Mouse (Mus musculus) ES-Bruce4 (cell line): ENCODE results near the gene Tpk1. TPM values are rescaled to one million over a fixed set of nuclear protein-coding genes. Genes with fewer than 3 reads are reported as not detected.

Experiments used
- H3K27ac ChIP-seq: 2 replicates; pipeline ENCODE4 v1.5.1; 2012; ENCODE audit warnings: low read length, inconsistent platforms; ENCODE audit not compliant: insufficient read depth
- H3K27me3 ChIP-seq: 2 replicates; pipeline ENCODE4 v1.6.1; 2012; ENCODE audit warnings: mild to moderate bottlenecking, low read length, inconsistent platforms; ENCODE audit not compliant: control insufficient read depth, poor library complexity, insufficient read depth, severe bottlenecking
- H3K36me3 ChIP-seq: 2 replicates; pipeline ENCODE4 v1.6.1; 2012; ENCODE audit warnings: inconsistent platforms, mild to moderate bottlenecking, low read length, moderate library complexity; ENCODE audit not compliant: control insufficient read depth, poor library complexity, insufficient read depth, severe bottlenecking
- H3K4me1 ChIP-seq: one replicate; pipeline ENCODE4 v1.8.1; 2011; ENCODE audit warnings: low read length; ENCODE audit not compliant: control insufficient read depth, insufficient read depth
- H3K4me3 ChIP-seq: 2 replicates; pipeline ENCODE4 v1.5.1; 2011; ENCODE audit warnings: low read depth, mild to moderate bottlenecking, low read length
- H3K9ac ChIP-seq: 2 replicates; pipeline ENCODE4 v1.6.1; 2012; ENCODE audit warnings: low read depth, mild to moderate bottlenecking, inconsistent platforms; ENCODE audit not compliant: poor library complexity, severe bottlenecking
- H3K9me3 ChIP-seq: replicated peaks from 2 replicates; pipeline ENCODE4 v1.6.1; 2012; ENCODE audit warnings: mild to moderate bottlenecking, low read length, inconsistent platforms; ENCODE audit not compliant: control insufficient read depth, poor library complexity, insufficient read depth, severe bottlenecking
- CTCF ChIP-seq: IDR thresholded peaks from one replicate; pipeline ENCODE4 v1.8.1; 2011; ENCODE audit warnings: low read depth, low read length
- EP300 ChIP-seq: IDR thresholded peaks from 2 replicates; pipeline ENCODE4 v1.6.1; 2011; ENCODE audit warnings: low read depth, low read length; ENCODE audit not compliant: insufficient read depth
- POLR2A ChIP-seq: IDR thresholded peaks from one replicate; pipeline ENCODE4 v1.8.1; 2011; ENCODE audit warnings: low read length; ENCODE audit not compliant: insufficient read depth
- polyA plus RNA-seq: library from polyadenylated mRNA; stranded (reverse); fragments of >200 nt; gene quantifications from 2 replicates; pipeline ENCODE4 v1.2.4, GENCODE M21; 2011; ENCODE audit warnings: low read depth; ENCODE audit not compliant: missing spikeins, insufficient read depth, insufficient read length

Gene Tpk1
- polyA plus RNA-seq, 1 experiment = 7.5 TPM

GRCm38 (mm10) chr6:43366952-43367351 is 299.1 kb downstream of the Tpk1 start:
- no peak overlapping the region for H3K4me3 ChIP-seq
- H3K9ac ChIP-seq = no peak overlapping the region

DNA sequence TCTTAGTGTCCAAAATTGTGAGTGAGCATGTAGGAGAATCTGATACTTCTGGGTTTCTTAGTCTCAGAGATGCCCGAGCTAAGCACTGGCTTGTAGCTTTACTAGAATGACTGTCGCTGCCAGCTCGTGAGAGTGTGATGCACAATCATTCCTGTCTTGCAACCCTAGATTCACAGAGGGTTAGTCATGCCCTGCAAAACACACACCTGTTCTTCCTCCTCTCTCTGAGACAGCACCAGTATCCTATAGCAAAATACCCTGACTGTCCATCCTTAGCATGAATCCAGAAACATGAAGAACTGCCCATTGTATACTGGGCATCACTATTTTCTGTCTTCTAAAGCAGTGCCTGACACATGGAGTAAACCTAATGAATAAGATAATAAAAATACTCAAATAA is 302.2 kb downstream of the Tpk1 start:
- H3K27ac ChIP-seq = no peak overlapping the region
- no peak overlapping the region for H3K4me3 ChIP-seq
- no peaks in the 10 kb centered on the region for H3K4me1 ChIP-seq
- H3K9me3 ChIP-seq = no peaks in the 10 kb centered on the region
- H3K27me3 ChIP-seq = no peaks in the 10 kb centered on the region
- H3K9ac ChIP-seq = no peak overlapping the region
- H3K36me3 ChIP-seq = no peaks in the 10 kb centered on the region
- TF ChIP-seq POLR2A (no peak), EP300 (no peak), CTCF (no peak)

More at GRCm38 (mm10) chr6:43366952-43367351, 299.1 kb downstream of the Tpk1 start:
- H3K36me3 ChIP-seq = no peaks in the 10 kb centered on the region
- no peak overlapping the region for H3K27ac ChIP-seq
- TF ChIP-seq POLR2A (no peak), EP300 (no peak), CTCF (no peak)
- H3K27me3 ChIP-seq = no peaks in the 10 kb centered on the region
- no peaks in the 10 kb centered on the region for H3K4me1 ChIP-seq
- no peaks in the 10 kb centered on the region for H3K9me3 ChIP-seq

GRCm38 (mm10) chr6:43363291-43363820 is 302.7 kb downstream of the Tpk1 start:
- no peaks in the 10 kb centered on the region for H3K36me3 ChIP-seq
- no peak overlapping the region for H3K9ac ChIP-seq
- TF ChIP-seq CTCF (no peak), POLR2A (no peak), EP300 (no peak)
- no peak overlapping the region for H3K27ac ChIP-seq
- H3K9me3 ChIP-seq = no peaks in the 10 kb centered on the region
- H3K4me3 ChIP-seq = no peak overlapping the region
- H3K4me1 ChIP-seq = no peaks in the 10 kb centered on the region
- no peaks in the 10 kb centered on the region for H3K27me3 ChIP-seq

DNA sequence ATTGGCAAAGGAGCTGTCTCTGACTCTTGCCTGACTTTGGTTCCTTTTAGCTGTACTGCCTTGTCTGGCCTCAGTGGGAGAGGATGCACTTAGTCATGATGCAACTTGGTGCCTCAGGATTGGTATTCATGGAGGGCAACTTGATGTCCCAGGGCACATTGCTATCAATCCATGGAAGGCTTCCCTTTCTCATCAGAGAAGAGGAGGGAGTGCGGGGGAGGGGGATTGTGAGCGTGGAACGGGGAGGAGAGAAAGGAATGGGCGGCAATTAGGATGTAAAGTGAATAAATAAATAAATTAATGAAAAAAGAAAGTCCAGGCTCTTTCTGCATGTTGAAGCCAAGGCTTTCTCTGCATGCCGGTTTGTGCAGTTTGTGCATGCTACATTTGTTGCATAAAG is 304.8 kb downstream of the Tpk1 start:
- Histone ChIP-seq H3K4me3 (no peak overlapping the region), H3K27ac (no peak overlapping the region), H3K9ac (no peak overlapping the region), H3K27me3 (no peaks in the 10 kb centered on the region), H3K4me1 (no peaks in the 10 kb centered on the region), H3K36me3 (no peaks in the 10 kb centered on the region), H3K9me3 (no peaks in the 10 kb centered on the region)
- TF ChIP-seq CTCF = no peak
- no peak for TF ChIP-seq EP300
- no peak for TF ChIP-seq POLR2A

DNA sequence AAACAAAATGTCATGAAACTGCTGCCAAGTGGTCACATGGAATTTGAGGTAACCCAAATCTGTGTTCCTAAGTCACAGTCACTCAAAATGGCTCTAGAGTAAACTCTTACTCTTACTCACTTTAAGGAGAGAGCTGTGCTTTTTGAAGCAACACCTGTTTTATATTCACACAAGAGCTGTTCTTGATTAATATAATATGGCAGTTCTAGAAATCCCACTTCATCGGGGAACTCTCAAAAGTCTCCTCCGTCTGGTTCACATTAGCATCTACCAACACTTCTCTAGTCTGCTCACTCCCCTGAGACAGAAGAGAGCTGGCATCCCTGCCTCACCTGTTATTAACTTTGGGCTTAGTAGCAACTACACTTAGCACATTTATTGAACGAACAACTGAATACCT is 305.9 kb downstream of the Tpk1 start:
- Histone ChIP-seq H3K27me3 (no peaks in the 10 kb centered on the region), H3K4me3 (no peak overlapping the region), H3K9me3 (no peaks in the 10 kb centered on the region), H3K36me3 (no peaks in the 10 kb centered on the region), H3K27ac (no peak overlapping the region), H3K9ac (no peak overlapping the region), H3K4me1 (no peaks in the 10 kb centered on the region)
- TF ChIP-seq POLR2A (no peak), EP300 (no peak), CTCF (no peak)

DNA sequence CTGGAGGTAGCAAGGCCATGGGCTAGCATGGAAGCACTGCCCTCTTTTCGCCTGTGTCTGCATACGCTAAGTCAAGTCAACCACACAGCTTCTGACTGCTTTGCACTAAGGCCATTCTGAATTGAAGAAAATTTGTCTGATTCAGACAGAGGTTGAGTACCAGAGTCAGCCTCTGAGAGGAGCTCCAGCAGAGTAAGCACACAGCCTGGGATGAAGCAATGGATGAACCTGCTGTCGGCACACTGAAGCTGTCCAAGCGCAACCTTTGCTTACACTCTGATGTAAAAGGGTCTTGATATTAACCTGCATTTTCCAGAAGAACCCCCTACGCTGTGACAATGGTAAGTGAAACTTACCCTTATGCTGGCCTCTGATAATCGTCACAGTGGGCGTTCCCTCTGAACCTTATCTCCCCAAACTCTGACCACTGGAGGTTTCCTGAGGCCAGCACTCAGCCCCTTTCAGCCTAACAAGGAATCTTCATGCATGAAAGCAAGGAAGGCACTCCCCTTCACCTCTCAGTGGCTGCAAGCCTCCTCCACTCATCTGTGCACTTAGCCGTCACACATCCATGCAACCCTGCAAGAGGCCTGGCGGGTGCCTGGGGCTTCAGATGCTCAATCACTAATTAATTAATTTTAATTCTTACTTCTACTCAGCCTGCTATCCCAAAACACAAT is 311.4 kb downstream of the Tpk1 start:
- H3K4me1 ChIP-seq = no peaks in the 10 kb centered on the region
- no peaks in the 10 kb centered on the region for H3K36me3 ChIP-seq
- no peak overlapping the region for H3K9ac ChIP-seq
- TF ChIP-seq EP300 (no peak), CTCF (no peak), POLR2A (no peak)
- H3K9me3 ChIP-seq = no peaks in the 10 kb centered on the region
- no peak overlapping the region for H3K27ac ChIP-seq
- H3K4me3 ChIP-seq = no peak overlapping the region
- H3K27me3 ChIP-seq = no peaks in the 10 kb centered on the region
